Mouse (Mus musculus) thymus, postnatal 25 days (tissue): ENCODE measurements at regions not wholly inside any gene's neighbourhood (a gene's known extent, or its start where the extent isn't known, plus 50 kb on each side); places are given as distances from the start of the nearest gene placed in this dataset.

ENCODE experiments used
- DNase-seq: peaks from one replicate; pipeline ENCODE4 v3.0.0; 2022

GRCm38 (mm10) chr11:71527691-71528090 lies 222.0 kb upstream of the Wscd1 start:
- DNase-seq: no peak

- DNase-seq: no peak
Observed at GRCm38 (mm10) chr11:71528588-71528987, 221.1 kb upstream of the Wscd1 start.

GRCm38 (mm10) chr11:71541178-71541845 lies 208.4 kb upstream of the Wscd1 start:
- no peak for DNase-seq

- DNase-seq: no peak
Observed at GRCm38 (mm10) chr11:71557412-71557811, 192.3 kb upstream of the Wscd1 start.

- peak; percentile 2 for DNase-seq
Observed at GRCm38 (mm10) chr11:71564831-71565230, 184.9 kb upstream of the Wscd1 start.

- DNase-seq: no peak
Observed at GRCm38 (mm10) chr11:71576801-71577200, 172.9 kb upstream of the Wscd1 start.

- no peak for DNase-seq
Observed at GRCm38 (mm10) chr11:71581775-71582174, 167.9 kb upstream of the Wscd1 start.

- no peak for DNase-seq
Observed at GRCm38 (mm10) chr11:71591014-71591413, 158.7 kb upstream of the Wscd1 start.

- DNase-seq: no peak
Observed at GRCm38 (mm10) chr11:71594250-71594847, 155.4 kb upstream of the Wscd1 start.

- DNase-seq: no peak
Observed at GRCm38 (mm10) chr11:71597709-71598108, 152.0 kb upstream of the Wscd1 start.

- DNase-seq: no peak
Observed at GRCm38 (mm10) chr11:71610782-71611181, 138.9 kb upstream of the Wscd1 start.

- no peak for DNase-seq
Observed at GRCm38 (mm10) chr11:71615526-71615925, 134.2 kb upstream of the Wscd1 start.

GRCm38 (mm10) chr11:71625501-71626191 lies 124.1 kb upstream of the Wscd1 start:
- DNase-seq: no peak

- DNase-seq: no peak
Observed at GRCm38 (mm10) chr11:71636111-71636510, 113.6 kb upstream of the Wscd1 start.

- DNase-seq: no peak
Observed at GRCm38 (mm10) chr11:71636785-71637184, 112.9 kb upstream of the Wscd1 start.

GRCm38 (mm10) chr11:71642886-71643285 lies 106.8 kb upstream of the Wscd1 start:
- no peak for DNase-seq

- DNase-seq: no peak
Observed at GRCm38 (mm10) chr11:71651756-71652380, 97.9 kb upstream of the Wscd1 start.

- no peak for DNase-seq
Observed at GRCm38 (mm10) chr11:71652381-71652775, 97.3 kb upstream of the Wscd1 start.

- no peak for DNase-seq
Observed at GRCm38 (mm10) chr11:71658346-71658745, 91.4 kb upstream of the Wscd1 start.

GRCm38 (mm10) chr11:71670111-71671050 lies 79.3 kb upstream of the Wscd1 start:
- DNase-seq: peak; percentile 76

- no peak for DNase-seq
Observed at GRCm38 (mm10) chr11:71672171-71673050, 77.3 kb upstream of the Wscd1 start.

GRCm38 (mm10) chr11:71674319-71674718 lies 75.4 kb upstream of the Wscd1 start:
- DNase-seq: peak; percentile 75
